Mouse (Mus musculus): ENCODE measurements around the gene 9630041A04Rik.
A peak's percentile ranks its signal among the peaks of the same experiment; 100 is the strongest.

The 9630041A04Rik gene

DNA sequence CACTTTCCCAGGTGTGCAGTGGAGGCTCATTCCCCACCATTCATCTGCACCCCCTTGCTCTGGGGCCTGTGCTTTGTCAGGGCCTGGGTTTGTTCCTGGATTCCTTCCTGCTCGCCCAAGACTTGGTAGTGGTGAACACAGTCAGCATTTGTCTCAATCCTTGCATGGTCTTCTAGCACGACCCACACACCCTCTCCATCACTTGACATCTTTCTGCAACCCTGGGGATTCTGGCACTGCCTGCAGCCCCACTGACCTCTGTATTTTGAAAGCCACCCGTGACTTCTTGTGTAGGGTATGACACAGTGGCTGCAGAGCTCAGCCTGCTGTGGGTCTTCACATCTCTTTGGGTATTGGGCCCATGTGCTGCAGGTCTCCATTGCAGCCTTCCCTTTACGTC lies 57.1 kb downstream of the 9630041A04Rik start:
- DNase-seq (ENCODE audit: low spot score in 2 of 2), result no peak

GRCm38 (mm10) chr9:101919324-101919723 lies 57.7 kb downstream of the 9630041A04Rik start:
- no peak for DNase-seq (ENCODE audit: low spot score in 2 of 2)

DNA sequence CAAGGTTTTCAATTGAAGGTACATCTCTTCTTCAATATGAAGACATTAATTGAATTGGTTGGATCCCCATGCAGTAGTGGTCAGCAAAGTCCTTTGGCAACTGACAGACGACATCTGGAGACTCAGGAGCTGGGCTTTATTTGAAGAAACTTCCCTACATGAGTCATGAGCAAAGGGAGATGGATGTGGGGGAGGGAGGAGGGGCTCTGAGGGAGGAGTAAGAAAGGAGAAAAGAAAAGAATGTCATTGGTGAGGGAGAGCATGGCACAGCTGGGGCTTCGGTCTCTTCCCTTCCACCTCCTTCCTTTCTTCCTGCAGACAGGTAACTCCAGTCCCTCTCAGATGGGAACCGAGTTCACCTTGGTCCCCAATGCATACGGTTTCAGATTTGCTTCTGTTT lies 61.2 kb downstream of the 9630041A04Rik start:
- no peak for DNase-seq (ENCODE audit: low spot score in 2 of 2)

- DNase-seq (ENCODE audit: low spot score in 2 of 2), result no peak
These were observed 63.2 kb downstream of the 9630041A04Rik start for GRCm38 (mm10) chr9:101924829-101925228.

DNA sequence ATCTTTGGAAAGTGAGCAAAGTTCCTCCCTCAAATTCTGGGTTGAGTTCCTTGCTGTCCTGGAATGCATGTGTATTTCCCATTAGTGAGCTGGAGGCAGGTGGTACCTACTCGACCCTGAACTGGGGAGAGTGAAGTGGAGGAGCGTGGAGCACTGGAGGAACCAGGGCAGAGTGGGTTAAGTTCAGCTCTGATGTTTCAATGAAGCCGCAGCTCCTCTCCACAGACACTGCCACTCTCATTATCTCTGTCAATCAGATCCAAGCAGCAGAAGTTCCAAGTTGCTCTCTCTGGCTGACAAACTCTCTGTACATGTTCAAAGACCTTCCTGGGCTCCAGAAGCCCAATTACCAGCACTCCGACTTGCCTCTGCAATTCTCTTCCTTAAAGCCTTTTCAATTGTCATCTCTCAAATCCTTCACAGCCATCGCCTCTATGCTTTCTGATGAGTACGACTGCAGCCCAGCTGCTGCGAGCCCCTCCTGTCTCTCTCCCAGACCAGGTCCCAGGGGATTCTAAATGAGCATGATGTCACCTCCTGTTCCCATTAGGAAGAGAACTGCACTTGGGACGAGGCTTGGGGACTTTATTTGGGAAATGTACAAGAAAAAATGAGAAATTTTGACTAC lies 72.4 kb downstream of the 9630041A04Rik start:
- DNase-seq (ENCODE audit: low spot score in 2 of 2), result no peak

DNA sequence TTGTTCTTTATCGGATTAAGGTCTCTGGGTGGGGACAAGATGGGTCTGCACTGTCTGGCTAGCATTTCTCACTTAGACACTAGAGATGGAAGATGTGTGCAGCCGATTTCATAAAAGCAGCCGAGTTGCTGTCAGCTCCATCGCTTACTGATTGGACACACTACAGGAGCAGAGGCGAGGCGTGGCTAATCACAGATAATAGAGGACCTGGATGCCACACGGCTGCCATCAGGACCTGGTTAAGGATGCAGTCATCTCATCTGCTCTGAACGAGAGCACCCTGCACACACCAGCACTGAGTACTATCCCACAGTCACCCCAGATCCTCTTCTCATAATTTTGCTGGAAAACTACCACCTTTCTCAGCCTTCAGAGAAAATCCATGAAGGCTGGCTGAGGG lies 73.2 kb downstream of the 9630041A04Rik start:
- DNase-seq (ENCODE audit: low spot score in 2 of 2), result no peak

GRCm38 (mm10) chr9:101938066-101938465 lies 76.4 kb downstream of the 9630041A04Rik start:
- no peak for DNase-seq (ENCODE audit: low spot score in 2 of 2)

GRCm38 (mm10) chr9:101939006-101939405 lies 77.4 kb downstream of the 9630041A04Rik start:
- DNase-seq (ENCODE audit: low spot score in 2 of 2), result peak in 1 of 2 experiments; percentile 25

DNA sequence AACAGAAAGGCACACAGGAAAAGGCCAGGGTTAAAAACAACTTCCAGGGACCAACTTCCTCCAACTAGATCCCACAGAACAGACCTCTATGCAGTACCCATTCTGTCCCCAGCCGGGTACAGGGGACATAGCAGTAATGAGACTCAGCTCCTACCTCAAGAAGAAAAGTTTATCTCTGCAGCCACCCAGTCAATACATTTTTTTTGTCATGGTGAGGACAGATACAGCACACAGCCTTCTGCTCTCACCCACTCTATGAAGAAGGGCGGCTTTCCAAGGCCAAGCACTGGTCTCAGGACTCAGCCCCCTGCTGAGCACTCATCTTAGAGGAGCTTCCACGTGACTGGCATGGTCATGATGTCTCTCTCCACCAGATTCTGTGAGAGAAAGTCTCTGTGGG lies 78.5 kb downstream of the 9630041A04Rik start:
- no peak for DNase-seq (ENCODE audit: low spot score in 2 of 2)

GRCm38 (mm10) chr9:101942058-101942669 lies 80.5 kb downstream of the 9630041A04Rik start:
- DNase-seq (ENCODE audit: low spot score in 2 of 2), result no peak

DNA sequence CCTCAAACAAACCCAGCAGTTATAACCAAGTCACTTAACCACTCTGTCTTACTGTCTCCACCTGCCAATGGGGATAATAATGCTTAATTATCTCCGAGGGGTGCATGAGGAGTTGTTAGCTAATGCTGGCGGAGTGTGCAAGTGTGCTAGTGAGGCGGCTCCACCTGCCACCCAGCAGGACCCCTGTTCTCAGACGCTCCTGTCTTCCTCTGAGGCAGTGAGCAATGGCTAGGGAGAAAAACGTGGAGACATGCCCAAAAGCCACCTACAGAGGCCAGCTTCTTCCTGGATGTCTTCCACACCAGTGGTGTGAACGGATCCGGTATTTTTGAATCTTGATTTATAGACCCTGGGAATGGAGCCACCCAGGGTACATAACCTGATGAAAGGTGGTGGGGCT lies 83.7 kb downstream of the 9630041A04Rik start:
- DNase-seq (ENCODE audit: low spot score in 2 of 2), result no peak

GRCm38 (mm10) chr9:101945814-101946213 lies 84.2 kb downstream of the 9630041A04Rik start:
- DNase-seq (ENCODE audit: low spot score in 2 of 2), result no peak

DNA sequence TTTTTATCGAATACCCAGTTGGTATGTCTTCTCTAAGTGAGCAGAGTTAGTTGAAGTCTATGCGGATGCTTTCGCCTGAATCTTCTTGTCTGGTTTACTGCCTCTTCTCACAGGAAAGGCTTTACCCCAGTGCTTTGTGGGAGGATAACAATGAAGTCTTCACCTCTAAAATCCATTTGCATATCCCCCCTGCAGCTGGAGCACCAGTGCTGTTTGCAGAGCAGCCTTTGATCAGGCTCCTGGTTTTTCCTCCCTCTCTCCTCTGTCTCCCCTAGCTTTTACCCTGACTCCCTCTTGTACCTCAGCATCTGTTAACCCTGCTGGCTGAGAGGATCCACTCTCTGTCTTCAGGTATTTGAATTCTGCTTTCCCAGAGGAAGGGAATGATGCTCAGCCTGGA lies 88.5 kb downstream of the 9630041A04Rik start:
- DNase-seq (ENCODE audit: low spot score in 2 of 2), result no peak

GRCm38 (mm10) chr9:101954529-101954928 lies 92.9 kb downstream of the 9630041A04Rik start:
- no peak for DNase-seq (ENCODE audit: low spot score in 2 of 2)

GRCm38 (mm10) chr9:101956228-101956627 lies 94.6 kb downstream of the 9630041A04Rik start:
- no peak for DNase-seq (ENCODE audit: low spot score in 2 of 2)

DNA sequence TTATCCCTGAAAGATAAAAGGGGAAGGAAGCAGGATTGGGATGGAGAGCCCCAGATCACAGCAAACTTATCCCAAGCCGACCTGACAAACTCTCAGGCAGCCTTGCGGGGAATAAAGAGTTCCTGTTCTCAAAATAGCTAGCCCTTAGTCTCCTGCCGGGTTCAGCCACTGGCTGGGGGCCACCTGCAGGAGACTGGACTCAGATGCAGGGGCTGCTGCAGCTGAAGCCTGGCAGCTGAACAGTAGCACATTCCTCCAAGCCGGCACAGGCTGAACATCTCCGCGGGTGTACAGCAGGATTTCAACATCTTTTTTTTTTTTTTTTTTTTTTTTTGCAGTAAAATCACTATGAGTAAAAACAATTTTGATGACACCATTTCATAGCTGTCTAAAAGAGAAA lies 110.2 kb downstream of the 9630041A04Rik start:
- DNase-seq (ENCODE audit: low spot score in 2 of 2), result peak in 1 of 2 experiments; percentile 20

DNA sequence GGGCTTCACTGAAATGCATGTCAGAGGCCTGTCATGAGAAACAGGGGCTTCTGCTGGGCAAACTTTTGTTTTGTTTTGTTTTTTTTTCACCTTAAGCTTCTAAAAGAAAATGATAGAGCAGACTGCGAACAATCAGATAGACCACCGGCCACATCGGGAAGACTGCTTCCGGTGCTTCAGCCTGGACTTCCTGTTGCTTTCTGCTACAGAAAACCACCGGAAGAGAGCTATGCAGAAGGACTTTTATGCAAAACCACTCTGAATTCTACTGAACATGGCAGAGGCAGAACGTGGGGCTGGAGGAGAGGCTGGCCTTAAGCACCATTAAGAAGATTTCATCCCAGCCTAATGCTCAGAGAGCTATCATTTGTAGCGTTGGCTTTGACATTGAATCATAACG lies 110.7 kb downstream of the 9630041A04Rik start:
- DNase-seq (ENCODE audit: low spot score in 2 of 2), result no peak

- DNase-seq (ENCODE audit: low spot score in 2 of 2), result no peak
These were observed 115.3 kb downstream of the 9630041A04Rik start for GRCm38 (mm10) chr9:101976884-101977465.

GRCm38 (mm10) chr9:101981161-101981560 lies 119.5 kb downstream of the 9630041A04Rik start:
- no peak for DNase-seq (ENCODE audit: low spot score in 2 of 2)

- no peak for DNase-seq (ENCODE audit: low spot score in 2 of 2)
These were observed 120.7 kb downstream of the 9630041A04Rik start for GRCm38 (mm10) chr9:101982378-101982777.

DNA sequence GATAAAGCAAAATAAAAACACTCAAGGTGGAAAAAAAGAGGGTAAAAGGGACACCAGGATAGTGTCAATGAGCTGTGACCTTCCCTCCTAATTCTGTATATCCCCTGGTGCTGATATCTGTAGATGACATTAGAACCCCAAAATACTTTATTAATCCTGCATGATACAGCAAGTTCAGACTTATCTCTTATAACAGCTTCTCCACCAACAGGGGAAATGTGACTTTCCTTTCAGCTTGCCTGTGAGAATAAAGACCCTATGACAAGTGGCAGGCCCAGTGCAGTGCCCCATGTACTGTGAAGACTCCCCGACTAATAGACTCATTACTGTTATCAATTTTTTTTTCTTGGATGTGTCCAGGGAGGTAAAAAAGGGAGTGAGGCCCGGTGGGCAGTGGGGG lies 125.3 kb downstream of the 9630041A04Rik start:
- DNase-seq (ENCODE audit: low spot score in 2 of 2), result no peak

- no peak for DNase-seq (ENCODE audit: low spot score in 2 of 2)
These were observed 128.4 kb downstream of the 9630041A04Rik start for GRCm38 (mm10) chr9:101990032-101990431.

GRCm38 (mm10) chr9:101990836-101991235 lies 129.2 kb downstream of the 9630041A04Rik start:
- no peak for DNase-seq (ENCODE audit: low spot score in 2 of 2)

Data from frontal cortex, postnatal 10 days (tissue).